Mouse (Mus musculus) liver, adult 2 months (tissue): ENCODE data around the gene Olfr95.

Experiments
- CTCF ChIP-seq: fragments of 200-500 bp; IDR thresholded peaks from 2 replicates; pipeline ENCODE4 v1.5.1; 2011; ENCODE audit warnings: low read depth, low read length, control low read depth
- POLR2A ChIP-seq: fragments of 200-500 bp; IDR thresholded peaks from 2 replicates; pipeline ENCODE4 v1.6.1; 2011; ENCODE audit warnings: low read length, control low read depth; ENCODE audit not compliant: insufficient read depth; ENCODE audit errors: extremely low read depth

DNA sequence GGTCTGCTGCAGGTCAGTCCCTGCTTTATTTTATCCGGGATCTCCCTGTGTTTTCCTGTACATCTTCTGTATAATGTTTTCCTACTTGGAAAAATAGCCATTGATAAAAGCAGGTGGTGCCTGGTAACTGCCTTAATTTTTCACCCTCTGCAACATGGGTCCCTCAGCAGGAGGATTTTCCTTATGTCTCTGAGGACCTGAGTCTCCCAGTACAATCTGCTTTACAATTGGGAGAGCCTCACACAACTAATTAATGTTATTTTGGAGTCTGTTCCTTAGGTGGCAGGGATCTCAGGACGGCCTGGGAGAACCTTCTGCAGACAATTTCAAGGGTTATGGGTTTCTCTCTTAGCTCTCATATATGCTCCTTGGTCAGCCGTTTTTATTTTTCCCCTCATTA, at the start of gene Olfr95:
- no peak for TF ChIP-seq POLR2A
- TF ChIP-seq CTCF, result no peak
